Mouse (Mus musculus): Measurements from ENCODE around the gene 2700097O09Rik. TPM values are rescaled to one million over a fixed set of nuclear protein-coding genes. Genes with fewer than 3 reads are reported as not detected.

The 2700097O09Rik gene
- total RNA-seq (2023), result 1 to 10 TPM; 2.6 to 3.5 TPM

DNA sequence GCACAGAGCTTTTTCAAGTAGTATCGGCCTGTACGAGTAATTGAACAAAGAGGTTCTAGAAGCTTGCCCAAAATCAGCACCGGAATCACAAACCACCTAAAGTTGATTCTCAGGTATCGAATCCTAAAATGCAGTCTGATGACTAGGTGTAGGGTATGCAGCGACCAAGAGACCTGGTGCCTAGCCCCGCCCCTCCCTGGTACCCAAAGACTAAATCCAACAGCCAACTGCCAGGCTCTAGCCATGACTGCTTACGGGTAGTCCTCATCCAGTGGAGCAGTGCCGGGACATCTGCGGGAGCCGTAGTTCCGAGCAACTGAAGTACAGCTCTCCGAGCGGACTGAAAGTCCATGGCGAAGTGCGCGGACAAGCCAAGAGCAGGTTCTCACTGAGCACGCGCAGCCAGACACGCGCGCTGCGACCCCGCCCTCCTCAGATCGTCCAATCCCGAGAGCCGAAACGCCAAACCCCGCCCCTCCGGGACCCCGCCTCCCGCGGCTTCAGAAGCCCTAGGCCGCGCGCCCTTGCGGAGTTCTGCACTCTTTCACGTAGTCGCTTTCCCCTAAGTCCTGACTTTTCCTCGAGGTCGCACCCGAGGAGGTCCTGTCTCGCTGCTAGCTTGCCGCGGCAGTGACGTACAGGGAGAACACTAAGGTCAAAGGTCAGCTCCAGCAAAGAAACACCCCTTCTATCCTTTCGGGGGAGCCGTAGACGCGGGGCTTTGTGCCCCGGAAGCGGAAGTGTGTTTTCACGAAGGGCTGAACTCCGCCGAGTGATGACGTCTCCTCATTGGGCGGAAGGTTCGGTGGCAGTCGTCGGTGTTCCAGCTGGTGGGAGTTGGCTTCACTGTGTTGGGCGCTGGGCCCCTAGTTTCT lies at the start of gene 2700097O09Rik, which contains the start of gene Srp54a:
TSS of gene 2700097O09Rik (minus strand) at position 385 of the 875 bp plus-strand sequence.
TSS of gene Srp54a (plus strand) at position 537 of the 875 bp plus-strand sequence.

DNA sequence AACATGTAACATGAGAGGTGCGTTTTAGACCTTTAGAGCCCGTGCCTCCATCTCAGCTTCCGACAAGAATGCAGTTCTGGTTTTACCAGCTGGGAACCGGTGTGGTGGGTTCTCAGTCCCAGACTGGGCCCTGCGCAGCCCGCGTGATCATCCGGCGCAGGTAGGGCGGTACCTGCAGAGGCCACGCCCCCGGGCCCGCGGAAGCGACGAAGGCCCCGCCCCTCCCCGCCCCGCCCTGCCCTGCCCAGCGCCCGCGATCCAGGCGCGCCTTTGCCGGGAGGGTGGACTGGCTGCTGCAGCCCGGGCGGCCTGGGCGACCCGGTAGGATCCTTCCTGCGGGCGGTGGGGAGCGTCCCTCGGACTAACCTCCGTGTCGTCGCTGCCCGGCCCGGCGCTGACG lies 44.3 kb upstream of the 2700097O09Rik start, which contains the start of gene Fam177a:
TSS of gene Fam177a (plus strand) at position 228 of the 400 bp plus-strand sequence.

DNA sequence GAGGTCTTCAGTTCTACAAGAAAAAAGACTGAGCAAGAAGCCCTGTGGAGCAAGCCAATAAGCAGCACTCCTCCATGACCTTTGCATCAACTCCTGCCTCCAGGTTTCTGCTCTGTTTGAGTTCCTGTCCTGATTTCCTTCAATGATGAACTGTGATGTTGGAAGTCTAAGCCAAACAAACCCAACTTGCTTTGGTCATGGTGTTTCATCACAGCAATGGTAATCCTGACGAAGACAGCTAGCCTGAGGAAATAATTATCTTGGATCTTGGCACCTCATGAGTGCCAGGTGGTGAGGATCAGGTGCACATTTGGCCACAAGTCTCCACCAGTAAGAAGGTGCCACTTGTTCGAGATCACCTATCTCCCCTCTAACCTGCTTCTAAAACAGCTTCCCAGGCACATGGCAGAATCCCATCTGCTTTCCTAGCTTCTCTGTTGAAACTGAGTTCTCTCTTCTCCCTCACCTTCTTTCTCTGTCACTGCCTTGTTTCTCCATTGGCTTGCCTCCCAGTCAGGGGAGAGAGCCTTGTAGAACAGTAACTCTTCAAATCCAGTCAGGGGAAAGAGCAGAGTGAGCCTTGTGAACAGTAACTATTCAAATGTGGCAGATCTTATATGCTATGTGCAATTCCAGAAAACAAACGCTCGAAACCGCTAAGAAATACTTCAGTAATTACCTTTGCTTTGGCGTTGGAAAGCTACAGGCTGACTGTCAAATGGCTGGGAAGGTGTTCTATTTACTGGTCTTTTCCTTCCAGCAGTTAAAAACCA lies 66.1 kb downstream of the 2700097O09Rik start, which contains the start of gene Baz1a:
TSS of gene Baz1a (minus strand) at position 723 of the 773 bp plus-strand sequence.

Other genes starting within 250 kb of the 2700097O09Rik start
- 10 to 100 TPM; 19.7 to 27.1 TPM for gene Cfl2, start 217.2 kb downstream of the 2700097O09Rik start, total RNA-seq (2023)
- gene Gm20403, start 93.6 kb downstream of the 2700097O09Rik start, total RNA-seq (2023), result not detected
- 100 to 1,000 TPM; 143 to 159 TPM for gene Baz1a, start 65.8 kb downstream of the 2700097O09Rik start, total RNA-seq (2023)
- 10 to 100 TPM; 37.1 to 41.4 TPM for gene Srp54a, start 152 bp upstream of the 2700097O09Rik start, total RNA-seq (2023)
- 1 to 10 TPM in 1 of 2 experiments, not detected in 1; 3.6 TPM for gene Fam177a, start 44.4 kb upstream of the 2700097O09Rik start, total RNA-seq (2023)
- 10 to 100 TPM; 28.1 to 32.7 TPM for gene Srp54b, start 75.0 kb upstream of the 2700097O09Rik start, total RNA-seq (2023)
- gene 1700047I17Rik2, start 119.5 kb upstream of the 2700097O09Rik start, total RNA-seq (2023), result 10 to 100 TPM in 1 of 2 experiments, 1 to 10 TPM in 1; 5.3 to 10.1 TPM
- gene Srp54c, start 150.1 kb upstream of the 2700097O09Rik start, total RNA-seq (2023), result 10 to 100 TPM; 12.0 to 12.4 TPM
- gene 1110008L16Rik, start 219.5 kb upstream of the 2700097O09Rik start, total RNA-seq (2023), result 1 to 10 TPM; 3.7 to 4.3 TPM
- 10 to 100 TPM; 18.7 to 18.9 TPM for gene Ppp2r3c, start 222.9 kb upstream of the 2700097O09Rik start, total RNA-seq (2023)